Mouse (Mus musculus) heart, adult 18-20 months (tissue): ENCODE measurements around the gene Gm5129. TPM values are rescaled to one million over a fixed set of nuclear protein-coding genes. Genes with fewer than 3 reads are reported as not detected.

Experiments
- DNase-seq, 2 experiments: peaks; one replicate each; pipeline ENCODE4 v3.0.0; 2021 to 2022; ENCODE audit warnings: mixed read lengths in 1 of 2
- total RNA-seq, 2 experiments: library from RNA; stranded (reverse); gene quantifications; 2 replicates each; pipeline ENCODE4 v1.2.3; 2021

Gm5129 gene
- total RNA-seq, 2 experiments from 2014 or later, result 1.3 TPM; not detected in 1

DNA sequence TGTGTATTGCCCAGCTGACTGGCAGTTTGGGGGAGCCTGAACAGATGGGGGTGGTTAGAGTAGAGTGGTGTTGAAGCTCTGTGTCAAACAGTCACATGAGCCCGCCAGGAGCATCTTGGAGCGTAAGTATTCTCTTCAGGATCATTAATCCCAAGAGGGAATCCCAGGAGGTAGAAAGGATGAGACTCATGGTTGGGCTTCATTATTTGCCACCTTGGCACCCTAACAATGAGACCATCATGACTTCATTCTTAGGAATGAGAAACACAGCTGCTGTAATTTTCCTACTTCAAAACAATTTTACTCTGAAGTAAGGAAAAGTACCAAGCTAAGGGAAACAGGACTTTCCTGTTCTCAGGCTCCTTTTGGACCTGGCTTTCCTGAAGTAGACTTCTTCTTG, 10.4 kb downstream of the Gm5129 start:
- DNase-seq, result no peak

DNA sequence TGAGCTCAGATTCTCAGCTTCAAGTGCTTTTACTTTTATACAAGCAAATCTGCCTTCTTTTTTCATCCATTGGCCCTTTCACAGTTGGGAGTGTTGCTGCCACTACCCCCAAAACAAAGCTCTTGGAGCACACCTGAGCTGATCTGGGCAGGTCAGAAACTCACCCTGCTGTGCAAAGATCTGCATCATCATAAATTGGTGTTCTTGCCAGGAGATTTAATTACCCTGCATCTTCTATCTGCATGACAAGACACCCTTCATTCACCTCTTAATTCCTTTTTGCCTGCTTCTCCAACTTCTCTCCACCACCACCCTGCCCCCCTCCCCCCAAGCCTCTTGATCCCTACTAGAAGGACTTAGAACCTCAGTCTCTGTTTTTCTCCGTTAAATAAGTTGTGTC, 14.6 kb downstream of the Gm5129 start:
- no peak for DNase-seq

DNA sequence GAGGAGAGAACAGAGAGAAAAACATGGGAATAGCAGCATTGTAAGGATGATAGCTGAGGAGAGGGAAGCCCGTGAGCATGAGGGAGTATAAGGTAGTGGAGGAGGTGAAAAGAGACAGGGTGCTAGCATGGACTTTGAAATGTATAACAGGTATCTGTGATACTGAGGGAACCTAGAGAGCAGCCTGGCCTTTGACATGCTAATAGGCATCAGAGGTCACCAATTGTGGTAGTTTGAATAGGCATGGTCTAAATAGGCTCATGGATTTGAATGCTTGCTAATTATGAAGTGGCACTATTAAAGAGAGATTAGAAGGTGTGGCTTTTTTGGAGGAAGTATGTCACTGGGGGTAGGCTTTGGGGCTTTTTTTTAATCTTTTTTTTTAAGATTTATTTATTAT, 22.8 kb downstream of the Gm5129 start:
- DNase-seq, result no peak

DNA sequence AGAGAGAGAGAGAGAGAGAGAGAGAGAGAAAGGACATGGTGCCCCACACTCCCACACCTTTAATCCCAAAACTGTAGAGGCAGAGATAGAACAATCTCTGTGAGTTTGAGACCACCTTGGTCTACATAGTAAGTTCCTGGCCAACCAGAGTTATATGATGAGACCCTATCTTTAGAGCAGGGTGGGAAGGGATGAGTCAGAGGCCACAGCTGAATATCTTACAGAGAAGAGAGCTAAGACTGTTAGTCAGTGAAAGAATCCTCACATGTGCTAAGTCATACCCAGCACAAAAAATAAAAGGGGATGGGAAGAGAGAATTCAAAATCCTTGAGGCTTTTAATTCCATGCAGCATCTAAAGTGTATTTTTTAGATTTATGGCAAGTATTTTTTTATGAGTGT, 24.1 kb downstream of the Gm5129 start:
- no peak for DNase-seq

DNA sequence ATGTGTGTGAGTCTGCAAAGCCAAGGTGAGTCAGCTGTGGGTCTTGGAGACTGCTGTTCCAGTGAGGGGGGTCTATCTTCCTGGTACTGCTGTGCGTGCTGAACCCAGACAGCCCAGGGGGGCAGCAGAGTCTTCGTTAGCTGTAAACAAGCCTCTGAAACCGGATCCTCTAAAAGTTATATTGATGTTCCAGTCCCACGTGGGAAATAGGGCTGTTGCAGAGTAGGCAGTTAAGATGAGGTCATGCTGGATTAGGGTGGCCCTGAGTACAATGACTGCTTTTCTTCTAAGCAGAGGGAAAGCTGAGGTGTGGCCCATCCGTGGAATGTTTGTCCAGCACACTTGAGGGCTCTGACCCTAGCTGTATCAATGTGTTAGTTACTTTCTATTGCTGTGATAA, 27.5 kb downstream of the Gm5129 start:
- peak in 1 of 2 experiments; percentile 32 for DNase-seq

DNA sequence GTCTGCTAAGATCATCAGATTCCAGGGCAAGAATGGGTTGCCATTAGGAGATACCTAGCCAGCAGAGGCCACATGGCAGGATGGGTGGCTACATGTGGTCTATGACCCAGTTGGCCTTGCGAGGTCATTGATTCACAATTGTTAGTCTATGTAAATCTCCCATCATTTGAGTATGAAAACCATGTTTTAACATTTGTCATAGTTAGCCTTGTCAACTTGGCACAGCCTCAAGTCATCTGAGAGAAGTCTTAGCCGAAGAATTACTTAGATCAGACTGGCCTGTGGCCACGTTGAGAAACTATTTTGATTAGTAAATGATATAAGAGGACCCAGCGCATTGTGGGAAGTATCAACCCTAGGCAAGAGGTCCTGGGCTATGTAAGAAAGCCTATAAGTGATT, 28.5 kb downstream of the Gm5129 start:
- no peak for DNase-seq

DNA sequence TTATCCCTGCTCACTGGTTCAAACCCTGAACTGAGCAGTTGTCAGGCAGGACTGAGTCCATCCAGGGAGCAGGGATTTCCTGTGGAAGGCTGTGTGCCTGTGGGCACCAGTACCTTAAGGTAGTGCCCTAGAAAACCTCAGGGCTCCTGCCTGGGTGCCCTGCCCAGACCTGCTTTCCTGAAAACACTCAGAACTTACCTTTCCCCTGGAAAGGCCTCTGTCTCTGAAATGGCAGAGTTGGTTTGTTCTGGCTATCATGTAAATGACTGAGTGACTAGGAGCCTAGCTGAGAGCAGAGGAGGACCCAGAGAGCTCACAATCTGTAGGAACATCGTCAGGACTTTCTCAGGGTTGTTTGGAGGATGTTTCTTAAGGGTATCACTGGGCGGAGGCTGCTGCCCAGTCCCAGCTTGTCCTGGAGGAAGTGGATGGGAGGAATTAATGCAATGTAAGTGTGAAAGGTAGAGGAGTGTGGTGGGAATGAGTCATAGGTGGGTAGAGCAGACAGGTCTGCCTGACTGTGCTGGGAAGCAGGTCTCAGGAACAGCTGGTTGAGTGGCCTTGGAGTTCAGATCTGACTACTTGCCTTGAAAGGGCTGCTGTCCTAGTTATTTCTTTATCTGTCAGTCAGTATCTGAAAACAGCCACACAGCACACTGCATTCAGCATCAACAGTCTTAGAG, 36.1 kb downstream of the Gm5129 start:
- no peak for DNase-seq

DNA sequence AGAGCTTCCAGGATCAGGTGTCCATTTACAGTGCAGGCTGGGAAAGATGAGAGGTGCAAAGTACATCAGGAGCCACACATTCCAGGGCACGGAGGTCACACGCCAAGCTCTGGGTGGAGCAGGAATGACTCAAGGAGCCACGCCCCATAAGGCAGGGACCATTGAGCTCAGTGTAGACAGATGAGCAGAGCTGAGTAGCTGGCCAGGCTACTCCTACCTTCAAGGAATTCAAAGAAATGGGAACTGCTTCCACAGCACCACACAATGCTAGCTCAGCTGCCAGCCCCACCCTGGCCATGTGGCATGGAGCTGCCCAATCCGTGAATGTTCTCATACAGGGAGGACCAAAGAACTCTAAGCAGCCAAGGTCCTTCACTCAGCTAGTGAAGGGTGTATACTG, 37.2 kb downstream of the Gm5129 start:
- no peak for DNase-seq

DNA sequence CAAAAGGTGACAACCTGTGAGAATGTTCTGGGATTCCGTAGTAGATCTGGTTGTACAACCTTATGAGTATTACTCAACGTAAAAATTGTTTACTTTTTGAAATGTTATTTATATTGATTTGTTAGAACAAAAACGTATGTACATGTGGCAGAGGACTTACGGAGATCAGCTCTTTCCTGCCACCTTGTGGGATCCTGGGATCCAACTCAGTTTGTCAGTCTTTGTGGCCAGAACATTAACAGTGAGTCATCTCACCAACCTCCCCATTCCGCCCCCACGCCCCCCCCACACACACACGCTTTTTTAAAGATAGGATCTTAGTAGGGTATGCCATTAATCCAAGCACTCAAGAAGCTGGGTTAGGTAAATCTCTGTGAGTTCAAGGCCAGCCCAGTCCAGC, 47.4 kb downstream of the Gm5129 start:
- no peak for DNase-seq

DNA sequence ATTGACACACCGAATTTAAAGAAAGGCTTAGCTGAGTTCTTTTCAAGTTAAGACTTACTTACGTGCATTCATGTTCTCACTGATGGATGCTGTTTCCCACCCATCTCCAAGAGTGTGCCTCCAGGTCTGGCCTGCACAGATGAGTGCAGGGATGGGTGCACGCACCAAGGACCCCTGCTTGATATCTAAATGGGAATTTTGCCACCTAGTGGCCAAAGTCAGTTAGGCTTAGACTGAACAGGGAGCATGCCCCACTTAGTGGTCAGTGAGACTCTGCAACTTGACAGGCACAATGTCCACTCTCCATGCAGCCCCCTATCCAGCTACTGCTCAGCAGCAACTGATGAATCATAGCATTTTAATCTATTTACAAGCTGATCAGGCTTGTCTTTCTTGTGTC, 48.1 kb downstream of the Gm5129 start:
- peak in 1 of 2 experiments; percentile 35 for DNase-seq

Other genes with a start within 250 kb of the Gm5129 start
- 10 to 100 TPM; 41.0 to 43.9 TPM for gene Ube3c, start 166.7 kb downstream of the Gm5129 start, total RNA-seq
- gene Dnajb6, start 248 bp downstream of the Gm5129 start, total RNA-seq, result 10 to 100 TPM; 72.3 to 75.7 TPM